Mouse (Mus musculus) erythroblast, adult 5-6 weeks (primary cell): ENCODE results near the gene Fbn1. TPM values are rescaled to one million over a fixed set of nuclear protein-coding genes. Genes with fewer than 3 reads are reported as not detected.

Experiments
- ATAC-seq: replicated peaks from 2 replicates; pipeline ENCODE4 v1.8.0; 2016; ENCODE audit warnings: moderate number of reproducible peaks, mild to moderate bottlenecking, moderate TSS enrichment, inconsistent platforms; ENCODE audit not compliant: poor library complexity, low FRiP score, severe bottlenecking
- total RNA-seq, 2 experiments: library from RNA; stranded (forward) in 1 of 2; stranded (reverse) in 1 of 2; fragments of 150-400 nt in 1 of 2; fragments of 200-764, 138-1000 nt in 1 of 2; gene quantifications; 2 replicates each; pipeline versions ENCODE4 v1.2.3 to v1.2.4; 2015 to 2017; ENCODE audit warnings: low replicate concordance in 2 of 2

Gene Fbn1
- total RNA-seq, 2 experiments from 2014 or later, result not detected

GRCm38 (mm10) chr2:125505006-125505745 is 2.6 kb downstream of the Fbn1 start, which contains the start of gene Gm9913:
Gene Gm9913 (plus strand): TSS chr2:125505089.
- ATAC-seq, result no peak

GRCm38 (mm10) chr2:125501526-125501925 is 6.3 kb downstream of the Fbn1 start:
- no peak for ATAC-seq

GRCm38 (mm10) chr2:125498216-125498615 is 9.6 kb downstream of the Fbn1 start:
- ATAC-seq, result no peak

DNA sequence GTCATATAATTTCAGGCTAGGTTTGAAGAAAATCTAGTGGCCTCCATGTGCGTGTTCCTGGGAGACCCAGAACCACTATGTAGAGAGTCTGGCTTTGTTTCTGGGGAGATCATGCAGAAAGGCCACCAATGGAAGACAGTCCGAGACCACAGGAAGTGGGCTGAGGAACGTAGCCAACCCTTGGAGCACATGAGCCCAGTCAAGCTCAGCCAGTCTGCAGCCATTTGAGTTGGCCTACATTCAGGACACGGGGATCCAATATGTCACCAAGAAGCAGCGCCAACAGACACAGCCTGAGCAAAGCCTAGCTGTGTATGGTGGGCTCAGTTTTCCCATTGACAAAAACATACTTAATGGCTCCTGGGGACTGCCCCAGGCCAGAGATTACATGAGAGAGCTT is 11.1 kb downstream of the Fbn1 start:
- ATAC-seq, result no peak

- ATAC-seq, result no peak
Measured at GRCm38 (mm10) chr2:125494831-125495812, 12.7 kb downstream of the Fbn1 start.

- ATAC-seq, result no peak
Measured at GRCm38 (mm10) chr2:125494291-125494690, 13.5 kb downstream of the Fbn1 start.

GRCm38 (mm10) chr2:125492050-125492900 is 15.5 kb downstream of the Fbn1 start:
- ATAC-seq, result no peak

GRCm38 (mm10) chr2:125489979-125490378 is 17.8 kb downstream of the Fbn1 start:
- ATAC-seq, result no peak

- no peak for ATAC-seq
Measured at GRCm38 (mm10) chr2:125484910-125485309, 22.9 kb downstream of the Fbn1 start.

DNA sequence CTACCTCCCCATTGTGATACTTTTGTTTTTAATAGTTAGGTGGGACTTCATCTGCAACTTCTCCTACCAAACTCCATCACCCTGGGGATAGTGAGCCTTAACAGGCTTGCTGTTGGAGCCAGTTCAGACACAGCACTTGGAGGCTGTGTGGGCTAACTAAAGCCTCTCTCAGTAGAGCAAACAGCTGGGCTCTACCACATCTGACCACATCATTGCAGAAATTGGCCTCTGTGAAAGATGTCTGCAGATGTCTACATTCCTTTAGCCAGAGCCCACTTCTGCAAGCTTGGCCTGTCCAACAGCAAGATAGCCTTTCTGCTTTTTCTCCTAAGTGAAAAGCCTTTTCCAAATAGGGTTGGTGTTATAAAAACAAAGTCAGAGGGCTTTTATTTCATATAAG is 23.6 kb downstream of the Fbn1 start:
- ATAC-seq, result no peak

- no peak for ATAC-seq
Measured at GRCm38 (mm10) chr2:125481531-125482317, 26.1 kb downstream of the Fbn1 start.

GRCm38 (mm10) chr2:125481116-125481515 is 26.7 kb downstream of the Fbn1 start:
- ATAC-seq, result no peak

DNA sequence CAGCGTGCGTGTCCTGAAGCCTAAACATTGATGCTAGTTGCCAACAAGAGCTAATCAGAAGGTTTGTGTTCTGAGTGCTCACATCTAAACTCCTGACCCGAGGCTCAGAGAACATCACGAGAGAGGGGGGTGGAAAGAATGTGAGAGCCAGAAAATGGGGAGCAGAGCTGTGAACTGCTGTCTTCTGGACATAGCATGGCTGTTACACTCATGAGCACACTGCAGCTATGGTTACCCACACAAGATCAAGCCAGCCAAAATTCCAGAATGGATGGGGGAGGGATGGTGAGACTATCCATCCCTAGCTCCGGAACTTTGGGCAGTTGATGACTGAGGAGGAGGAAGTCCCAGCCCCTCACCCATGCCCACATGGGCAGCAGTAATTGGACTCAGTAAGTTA is 27.7 kb downstream of the Fbn1 start:
- ATAC-seq, result no peak

DNA sequence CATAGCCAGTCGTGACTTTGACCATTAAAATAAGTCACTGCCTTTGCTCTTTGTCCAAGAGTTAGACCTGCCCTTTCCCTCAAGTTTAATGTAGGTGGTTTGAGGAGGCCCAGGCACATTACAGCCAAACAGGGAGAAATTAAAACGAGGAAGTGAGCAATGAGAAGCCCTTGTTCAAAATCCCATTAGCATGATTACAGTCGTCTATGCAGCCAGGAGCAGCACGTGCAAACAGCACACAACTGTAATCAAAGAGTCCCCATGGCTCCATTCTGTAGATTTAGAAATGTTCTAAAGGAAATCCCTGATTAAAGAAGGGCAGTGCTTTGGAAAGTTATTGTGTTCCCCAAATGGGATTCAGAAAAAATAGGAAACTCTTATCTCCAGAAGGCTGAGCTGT is 29.1 kb downstream of the Fbn1 start:
- no peak for ATAC-seq

- no peak for ATAC-seq
Measured at GRCm38 (mm10) chr2:125477367-125477766, 30.4 kb downstream of the Fbn1 start.

- no peak for ATAC-seq
Measured at GRCm38 (mm10) chr2:125476231-125476630, 31.6 kb downstream of the Fbn1 start.

DNA sequence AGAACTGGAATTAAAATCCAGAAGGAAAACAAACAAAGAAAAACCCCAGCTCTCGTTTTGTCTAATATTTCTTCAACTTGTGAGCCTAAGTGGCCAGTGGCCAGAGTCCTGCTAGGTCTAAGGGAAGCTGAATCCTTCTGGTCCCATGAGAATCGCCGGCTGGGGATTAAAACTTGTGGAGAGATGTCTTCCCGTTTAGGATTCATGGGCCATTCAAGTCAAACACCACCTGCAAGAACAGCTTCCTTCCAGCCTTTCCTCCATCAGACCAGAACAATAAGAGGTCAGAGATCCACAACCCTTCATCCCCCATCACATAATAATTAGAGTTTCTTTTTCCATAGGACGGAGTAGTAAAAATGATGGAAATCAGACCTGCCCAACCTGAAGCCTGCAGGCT is 33.1 kb downstream of the Fbn1 start:
- no peak for ATAC-seq

DNA sequence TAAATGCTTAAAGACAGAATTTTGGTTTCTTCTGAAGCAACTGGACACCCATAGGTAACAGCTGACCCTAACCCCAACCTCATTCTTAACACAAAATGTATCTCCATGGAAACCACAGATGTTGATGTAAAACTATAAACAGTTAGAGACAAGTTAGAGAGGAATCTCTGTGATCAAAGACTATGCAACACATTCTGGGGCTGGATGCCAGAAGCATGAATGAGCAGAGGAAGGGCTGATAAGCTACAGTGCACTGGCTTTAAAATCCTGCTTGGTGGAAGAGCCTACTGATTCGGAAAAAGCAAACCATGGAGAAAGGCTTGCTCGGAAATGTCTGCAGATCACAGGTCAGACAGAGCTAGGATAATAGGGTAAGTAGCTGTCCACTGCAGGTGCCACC is 34.6 kb downstream of the Fbn1 start:
- no peak for ATAC-seq

DNA sequence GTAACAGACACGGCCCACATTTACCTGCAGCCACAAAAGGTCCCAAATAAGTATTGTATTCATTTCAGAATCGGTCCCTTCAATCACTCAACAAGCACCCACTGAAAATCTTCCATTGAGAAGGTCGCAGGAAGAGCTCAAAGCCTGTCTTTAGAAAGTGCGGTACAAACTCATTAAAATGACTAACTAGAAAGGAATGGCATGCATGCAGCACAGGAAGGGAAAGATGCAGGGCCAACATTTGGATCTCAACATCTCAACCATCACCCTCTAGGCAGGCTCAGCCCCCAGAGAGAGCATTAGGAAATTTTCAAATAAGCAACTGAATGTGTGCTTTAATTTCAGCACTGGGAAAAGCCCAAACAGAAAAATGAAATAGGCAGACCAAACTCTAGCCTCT is 36.1 kb downstream of the Fbn1 start:
- no peak for ATAC-seq
